Mouse (Mus musculus): ENCODE measurements around the gene Gpr65.
"Not testable (repeated sequence)": the region's sequence is repeated elsewhere in the genome, so short reads cannot be mapped to it uniquely, and the experiment has no call there.

Gene Gpr65

GRCm38 (mm10) chr12:98268441-98269369 lies at the start of gene Gpr65:
Gpr65 (plus strand) TSS chr12:98268635.
- DNase-seq: no peak

GRCm38 (mm10) chr12:98223286-98223685 lies 45.1 kb upstream of the Gpr65 start:
- no peak for DNase-seq

GRCm38 (mm10) chr12:98227037-98227436 lies 41.4 kb upstream of the Gpr65 start:
- no peak for DNase-seq

- not testable (repeated sequence) for DNase-seq
Observed at GRCm38 (mm10) chr12:98238478-98238877, 30.0 kb upstream of the Gpr65 start.

- no peak for DNase-seq
Observed at GRCm38 (mm10) chr12:98244161-98244560, 24.3 kb upstream of the Gpr65 start.

- DNase-seq: no peak
Observed at GRCm38 (mm10) chr12:98244865-98245264, 23.6 kb upstream of the Gpr65 start.

- no peak for DNase-seq
Observed at GRCm38 (mm10) chr12:98246835-98247234, 21.6 kb upstream of the Gpr65 start.

GRCm38 (mm10) chr12:98249671-98250070 lies 18.8 kb upstream of the Gpr65 start:
- no peak for DNase-seq

GRCm38 (mm10) chr12:98250327-98250726 lies 18.1 kb upstream of the Gpr65 start:
- DNase-seq: no peak

- DNase-seq: no peak
Observed at GRCm38 (mm10) chr12:98252417-98252816, 16.0 kb upstream of the Gpr65 start.

- no peak for DNase-seq
Observed at GRCm38 (mm10) chr12:98255373-98255995, 13.0 kb upstream of the Gpr65 start.

GRCm38 (mm10) chr12:98258371-98258844 lies 10.0 kb upstream of the Gpr65 start:
- DNase-seq: no peak

GRCm38 (mm10) chr12:98258845-98259517 lies 9.5 kb upstream of the Gpr65 start, which contains the start of gene Galc:
Galc (minus strand) TSS chr12:98259459.
- DNase-seq: peak; percentile 92

- DNase-seq: no peak
Observed at GRCm38 (mm10) chr12:98259518-98259852, 8.9 kb upstream of the Gpr65 start.

- no peak for DNase-seq
Observed at GRCm38 (mm10) chr12:98265697-98266096, 2.7 kb upstream of the Gpr65 start.

GRCm38 (mm10) chr12:98269791-98270745 lies 1.6 kb downstream of the Gpr65 start:
- DNase-seq: no peak

- no peak for DNase-seq
Observed at GRCm38 (mm10) chr12:98270810-98271566, 2.6 kb downstream of the Gpr65 start.

- no peak for DNase-seq
Observed at GRCm38 (mm10) chr12:98272433-98272832, 4.0 kb downstream of the Gpr65 start.

GRCm38 (mm10) chr12:98280530-98280929 lies 12.1 kb downstream of the Gpr65 start:
- peak; percentile 71 for DNase-seq

GRCm38 (mm10) chr12:98280996-98281395 lies 12.6 kb downstream of the Gpr65 start:
- DNase-seq: no peak

- no peak for DNase-seq
Observed at GRCm38 (mm10) chr12:98282776-98283486, 14.5 kb downstream of the Gpr65 start.

Measured in embryo, embryonic 11 days (tissue).